Mouse (Mus musculus) limb, embryonic 10.5 days (tissue): Measurements from ENCODE around the gene Farp1. TPM values are rescaled to one million over a fixed set of nuclear protein-coding genes. Genes with fewer than 3 reads are reported as not detected.

Experiments used
- DNase-seq: peaks from one replicate; pipeline ENCODE4 v3.0.0-alpha.2; 2017; ENCODE audit warnings: low spot score
- H3K27ac ChIP-seq: fragments of 300-500 bp; sonication (generic); 2 replicates; pipeline ENCODE4 v1.5.1; 2016; ENCODE audit warnings: mild to moderate bottlenecking
- H3K27me3 ChIP-seq: fragments of 300-500 bp; sonication (generic); 2 replicates; pipeline ENCODE4 v1.6.1; 2016; ENCODE audit warnings: low read depth, mild to moderate bottlenecking; ENCODE audit not compliant: poor library complexity, severe bottlenecking
- H3K36me3 ChIP-seq: fragments of 300-500 bp; sonication (generic); 2 replicates; pipeline ENCODE4 v1.6.1; 2016; ENCODE audit warnings: mild to moderate bottlenecking, moderate library complexity
- H3K4me1 ChIP-seq: fragments of 300-500 bp; sonication (generic); 2 replicates; pipeline ENCODE4 v1.6.1; 2016
- H3K4me3 ChIP-seq: fragments of 300-500 bp; sonication (generic); 2 replicates; pipeline ENCODE4 v1.5.1; 2016; ENCODE audit warnings: mild to moderate bottlenecking, moderate library complexity
- H3K9me3 ChIP-seq: fragments of 300-500 bp; sonication (generic); replicated peaks from 2 replicates; pipeline ENCODE4 v1.6.1; 2016; ENCODE audit warnings: mild to moderate bottlenecking
- WGBS: fragments of 180-500 bp; shearing (Covaris S2); methylation state at CpG from one replicate; pipeline ENCODE4 v1.1.7; 2016; 5-methylcytosine and 5-hydroxymethylcytosine counted together
- polyA plus RNA-seq: library from polyadenylated mRNA; unstranded; fragments of >200 nt; fragmentation: Nextera tagmentation; extraction: Ambion mirVana; gene quantifications from 2 replicates; pipeline ENCODE4 v1.2.1, GENCODE M21; 2016

Farp1 gene
- polyA plus RNA-seq, 1 experiment from 2014 or later, result 53.2 TPM

GRCm38 (mm10) chr14:121310325-121311080 is 275.5 kb downstream of the Farp1 start:
- no peaks in the 10 kb centered on the region for H3K9me3 ChIP-seq
- DNase-seq, result no peak
- H3K27ac ChIP-seq, result peak overlapping the region; percentile 25; the same call in 1 of the 2 replicates
- 83% methylated on average over 6 of the region's 6 CpGs for WGBS
- H3K4me3 ChIP-seq, result no peak overlapping the region
- peaks cover 42% of the 10 kb centered on the region for H3K4me1 ChIP-seq
- no peaks in the 10 kb centered on the region for H3K27me3 ChIP-seq
- peaks cover 14% of the 10 kb centered on the region for H3K36me3 ChIP-seq

DNA sequence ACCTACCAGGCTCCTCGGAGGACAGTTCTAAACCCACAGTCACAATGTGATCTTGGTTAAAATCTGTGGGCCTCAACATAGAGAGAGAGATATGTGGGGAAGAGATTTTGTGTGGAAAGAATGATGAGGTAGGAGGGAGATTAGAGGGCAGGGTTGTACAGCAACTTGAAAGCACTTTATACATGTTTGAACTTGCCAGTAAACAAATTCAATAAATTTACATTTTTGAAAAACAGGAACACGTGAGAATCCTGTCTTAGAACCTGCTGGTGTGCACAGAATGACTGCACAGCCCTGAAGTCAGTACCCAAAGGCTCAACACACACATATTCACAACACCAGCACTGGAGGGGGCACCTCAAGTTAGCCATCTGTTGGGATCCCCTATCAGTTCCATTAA is 276.1 kb downstream of the Farp1 start:
- Histone ChIP-seq H3K4me1 (peaks cover 48% of the 10 kb centered on the region), H3K36me3 (peaks cover 14% of the 10 kb centered on the region), H3K27ac (no peak overlapping the region), H3K4me3 (no peak overlapping the region), H3K9me3 (no peaks in the 10 kb centered on the region), H3K27me3 (no peaks in the 10 kb centered on the region)
- no peak for DNase-seq
- 98% methylated on average over 2 of the region's 2 CpGs for WGBS

GRCm38 (mm10) chr14:121313283-121313682 is 278.3 kb downstream of the Farp1 start:
- Histone ChIP-seq H3K4me3 (no peak overlapping the region), H3K27me3 (no peaks in the 10 kb centered on the region), H3K36me3 (0 out of 2 replicates have a peak, but pooled peaks cover 2% of the 10 kb centered on the region), H3K27ac (no peak overlapping the region), H3K9me3 (no peaks in the 10 kb centered on the region), H3K4me1 (peaks cover 65% of the 10 kb centered on the region)
- WGBS, result 97% methylated on average over 10 of the region's 10 CpGs
- no peak for DNase-seq

- Histone ChIP-seq H3K36me3 (no peaks in the 10 kb centered on the region), H3K4me3 (no peak overlapping the region), H3K9me3 (no peaks in the 10 kb centered on the region), H3K27me3 (no peaks in the 10 kb centered on the region), H3K27ac (no peak overlapping the region), H3K4me1 (peaks cover 59% of the 10 kb centered on the region)
- DNase-seq, result no peak
- WGBS, result 78% methylated on average over 3 of the region's 3 CpGs
Observed at GRCm38 (mm10) chr14:121314934-121315333, 279.9 kb downstream of the Farp1 start.

GRCm38 (mm10) chr14:121316136-121316535 is 281.1 kb downstream of the Farp1 start:
- H3K27ac ChIP-seq, result no peak overlapping the region
- H3K27me3 ChIP-seq, result no peaks in the 10 kb centered on the region
- DNase-seq, result no peak
- peaks cover 51% of the 10 kb centered on the region for H3K4me1 ChIP-seq
- 57% methylated on average over 5 of the region's 5 CpGs for WGBS
- H3K4me3 ChIP-seq, result no peak overlapping the region
- H3K9me3 ChIP-seq, result no peaks in the 10 kb centered on the region
- H3K36me3 ChIP-seq, result 0 out of 2 replicates have a peak, but pooled peaks cover 2% of the 10 kb centered on the region

DNA sequence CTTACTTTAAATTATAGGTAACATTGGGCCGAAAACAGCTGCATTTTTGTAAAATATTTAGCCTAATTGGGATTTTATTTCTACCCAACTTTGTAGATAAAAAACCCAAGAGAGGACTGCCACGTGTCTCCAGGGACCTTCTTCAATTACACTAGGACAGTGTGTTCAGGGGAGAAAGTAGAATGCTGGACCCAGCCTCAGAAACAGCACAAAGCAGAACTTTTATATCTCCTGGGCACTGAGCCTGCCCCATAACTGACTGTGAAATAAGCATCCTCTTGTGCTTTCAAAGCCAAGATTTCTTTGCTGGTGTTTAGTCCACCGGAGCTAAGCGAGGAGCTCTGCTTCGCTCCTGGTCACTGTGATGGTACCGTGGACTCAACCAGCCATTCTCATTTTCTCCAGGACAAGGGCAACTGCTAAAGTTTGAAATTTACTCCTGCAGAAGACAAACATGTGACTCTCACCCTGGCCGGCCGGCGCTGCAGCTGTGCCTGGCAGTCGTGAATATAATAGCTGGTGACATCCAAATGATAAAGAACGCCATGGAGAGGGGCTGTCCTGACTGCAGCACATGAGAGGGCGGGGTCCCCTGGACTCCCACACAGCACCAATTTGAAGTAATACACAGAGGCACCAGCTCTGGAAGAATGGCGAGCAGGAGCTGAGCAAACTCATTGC is 281.8 kb downstream of the Farp1 start:
- Histone ChIP-seq H3K36me3 (0 out of 2 replicates have a peak, but pooled peaks cover 5% of the 10 kb centered on the region), H3K27me3 (no peaks in the 10 kb centered on the region), H3K4me3 (no peak overlapping the region), H3K27ac (no peak overlapping the region), H3K4me1 (peaks cover 45% of the 10 kb centered on the region), H3K9me3 (no peaks in the 10 kb centered on the region)
- 83% methylated on average over 13 of the region's 13 CpGs for WGBS
- no peak for DNase-seq

- no peak overlapping the region for H3K27ac ChIP-seq
Observed at GRCm38 (mm10) chr14:121317312-121317671, 282.3 kb downstream of the Farp1 start.

DNA sequence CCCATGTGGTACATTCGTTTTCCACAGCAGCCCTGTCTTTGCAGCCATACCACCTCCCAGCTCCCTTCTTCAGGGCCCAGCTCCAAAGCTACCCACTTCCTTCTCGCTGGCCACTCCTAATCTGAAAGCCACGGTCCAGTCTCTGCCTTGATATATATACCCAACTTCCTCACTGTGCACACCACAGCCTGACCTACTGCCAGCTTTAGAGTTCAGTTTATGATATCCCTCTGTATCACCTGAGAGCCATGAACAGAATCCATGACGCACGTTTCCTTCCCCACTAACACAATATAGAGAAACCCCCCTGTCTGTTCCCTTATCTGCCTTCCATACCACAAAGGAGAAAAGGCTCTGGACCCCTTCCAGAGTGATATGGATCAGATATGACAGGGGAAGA is 283.4 kb downstream of the Farp1 start:
- Histone ChIP-seq H3K4me1 (peaks cover 31% of the 10 kb centered on the region), H3K27me3 (no peaks in the 10 kb centered on the region), H3K4me3 (no peak overlapping the region), H3K27ac (no peak overlapping the region), H3K36me3 (0 out of 2 replicates have a peak, but pooled peaks cover 7% of the 10 kb centered on the region), H3K9me3 (no peaks in the 10 kb centered on the region)
- DNase-seq, result no peak
- WGBS, result 85% methylated on average over 5 of the region's 5 CpGs

More at GRCm38 (mm10) chr14:121317312-121317671, 282.3 kb downstream of the Farp1 start:
- Histone ChIP-seq H3K27me3 (no peaks in the 10 kb centered on the region), H3K9me3 (no peaks in the 10 kb centered on the region), H3K4me1 (peaks cover 40% of the 10 kb centered on the region), H3K4me3 (no peak overlapping the region), H3K36me3 (0 out of 2 replicates have a peak, but pooled peaks cover 7% of the 10 kb centered on the region)
- DNase-seq, result no peak
- WGBS, result 94% methylated on average over 3 of the region's 3 CpGs

- DNase-seq, result no peak
- no peaks in the 10 kb centered on the region for H3K9me3 ChIP-seq
Observed at GRCm38 (mm10) chr14:121322150-121322549, 287.1 kb downstream of the Farp1 start.

GRCm38 (mm10) chr14:121322641-121323040 is 287.6 kb downstream of the Farp1 start:
- Histone ChIP-seq H3K36me3 (0 out of 2 replicates have a peak, but pooled peaks cover 7% of the 10 kb centered on the region), H3K4me3 (no peak overlapping the region), H3K27ac (no peak overlapping the region), H3K9me3 (no peaks in the 10 kb centered on the region), H3K27me3 (no peaks in the 10 kb centered on the region), H3K4me1 (peaks cover 23% of the 10 kb centered on the region)
- 91% methylated on average over 7 of the region's 7 CpGs for WGBS
- no peak for DNase-seq

More at GRCm38 (mm10) chr14:121322150-121322549, 287.1 kb downstream of the Farp1 start:
- H3K36me3 ChIP-seq, result 0 out of 2 replicates have a peak, but pooled peaks cover 7% of the 10 kb centered on the region
- H3K27ac ChIP-seq, result no peak overlapping the region
- H3K4me1 ChIP-seq, result peaks cover 22% of the 10 kb centered on the region
- WGBS, result 86% methylated on average over 5 of the region's 5 CpGs
- H3K27me3 ChIP-seq, result no peaks in the 10 kb centered on the region
- no peak overlapping the region for H3K4me3 ChIP-seq

- H3K4me3 ChIP-seq, result no peak overlapping the region
- DNase-seq, result no peak
- H3K27me3 ChIP-seq, result no peaks in the 10 kb centered on the region
- no peaks in the 10 kb centered on the region for H3K9me3 ChIP-seq
- WGBS, result 89% methylated on average over 17 of the region's 17 CpGs
- peaks cover 25% of the 10 kb centered on the region for H3K4me1 ChIP-seq
- H3K27ac ChIP-seq, result no peak overlapping the region
- 0 out of 2 replicates have a peak, but pooled peaks cover 9% of the 10 kb centered on the region for H3K36me3 ChIP-seq
Observed at GRCm38 (mm10) chr14:121324521-121325330, 289.7 kb downstream of the Farp1 start.

- no peak for DNase-seq
- 91% methylated on average over 2 of the region's 2 CpGs for WGBS
- Histone ChIP-seq H3K27me3 (no peaks in the 10 kb centered on the region), H3K4me1 (peaks cover 27% of the 10 kb centered on the region), H3K4me3 (no peak overlapping the region), H3K36me3 (0 out of 2 replicates have a peak, but pooled peaks cover 7% of the 10 kb centered on the region), H3K9me3 (no peaks in the 10 kb centered on the region), H3K27ac (no peak overlapping the region)
Observed at GRCm38 (mm10) chr14:121326432-121326831, 291.4 kb downstream of the Farp1 start.
